8 mouse cellular contexts compared by ENCODE assay signal in the genomic region with DNA sequence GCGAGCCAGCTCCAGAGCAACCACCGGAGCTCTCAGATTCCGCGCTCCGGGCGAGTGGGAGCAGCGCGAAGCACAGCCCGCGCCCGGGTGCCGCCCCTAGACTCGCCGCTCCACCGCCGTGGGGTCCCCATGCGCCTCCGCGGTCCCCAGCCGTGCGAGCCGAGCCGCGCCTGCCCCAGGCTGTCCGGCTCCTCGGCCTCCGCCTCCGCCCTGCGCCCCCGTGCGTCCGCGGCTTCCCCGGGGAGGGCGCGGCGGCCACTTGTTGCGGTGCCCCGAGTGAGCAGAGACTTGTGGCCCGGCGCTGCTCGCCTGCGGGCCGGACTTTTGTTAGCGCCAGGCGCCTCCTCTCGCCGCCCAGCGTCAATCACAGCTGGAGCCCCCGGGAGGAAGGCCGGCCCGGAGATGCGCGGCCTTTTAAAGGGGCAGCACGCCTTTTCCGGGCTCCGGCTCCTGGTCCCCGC. TPM values are rescaled to one million over a fixed set of nuclear protein-coding genes. Genes with fewer than 3 reads are reported as not detected.
A peak's percentile ranks its signal among the peaks of the same experiment; 100 is the strongest.
DNase-seq lines count a peak whose midpoint lies in the region; ATAC-seq and TF ChIP-seq lines count a peak whose summit lies in the region.

A gene (minus strand): TSS at position 330 of the 461 bp plus-strand sequence.

- H3K27ac ChIP-seq in hindbrain, postnatal 0 days: peak within 1 kb of the TSS; percentile 78
- H3K27ac ChIP-seq in midbrain, embryonic 10.5 days (replicated peaks): peak within 1 kb of the TSS; percentile 95
- H3K27ac ChIP-seq in small intestine, adult 2 months (ENCODE audit: insufficient read depth, low read depth, low read length): peak within 1 kb of the TSS; percentile 23

- peaks cover 8% of the 10 kb centered on the region; the same call in 1 of the 2 replicates for H3K4me1 ChIP-seq in hindbrain, postnatal 0 days (ENCODE audit: insufficient read depth, low read length)
- peaks cover 31% of the 10 kb centered on the region for H3K4me1 ChIP-seq in midbrain, embryonic 10.5 days
- no peaks in the 10 kb centered on the region for H3K4me1 ChIP-seq in small intestine, adult 2 months (ENCODE audit: control insufficient read depth, insufficient read depth, insufficient read length, low read length)

- no peaks in the 10 kb centered on the region for H3K27me3 ChIP-seq in hindbrain, postnatal 0 days (ENCODE audit: insufficient read depth, low read length)
- H3K27me3 ChIP-seq in midbrain, embryonic 10.5 days (ENCODE audit: low read depth, poor library complexity, severe bottlenecking): peaks cover 7% of the 10 kb centered on the region
- H3K27me3 ChIP-seq in small intestine, adult 2 months (ENCODE audit: control insufficient read depth, insufficient read depth, low read length): no peaks in the 10 kb centered on the region

- TF ChIP-seq CTCF in hindbrain, postnatal 0 days (IDR thresholded peaks at IDR 0.05; ENCODE audit: low read depth): peak; percentile 18
- TF ChIP-seq CTCF in small intestine, adult 2 months (IDR thresholded peaks at IDR 0.05; ENCODE audit: extremely low read depth, insufficient read length, insufficient replicate concordance, low read depth, low read length): no peak

- H3K9ac ChIP-seq in hindbrain, postnatal 0 days (replicated peaks; ENCODE audit: low read length): peak within 1 kb of the TSS; percentile 76

- WGBS in hindbrain, postnatal 0 days: under 1% methylated on average over 47 of the region's 58 CpGs
- WGBS in midbrain, embryonic 10.5 days: under 1% methylated on average over 58 of the region's 58 CpGs
- WGBS in small intestine, adult 2 months: under 1% methylated on average over 45 of the region's 58 CpGs

- peak; percentile 92 for ATAC-seq in hindbrain, postnatal 0 days

- no peaks in the 10 kb centered on the region for H3K36me3 ChIP-seq in hindbrain, postnatal 0 days (ENCODE audit: insufficient read depth, low read length)
- no peaks in the 10 kb centered on the region for H3K36me3 ChIP-seq in midbrain, embryonic 10.5 days
- H3K36me3 ChIP-seq in small intestine, adult 2 months (ENCODE audit: control insufficient read depth, insufficient read depth, low read length): no peaks in the 10 kb centered on the region

- peak; percentile 48; the same call in 1 of the 2 replicates for TF ChIP-seq POLR2A in small intestine, adult 2 months (IDR thresholded peaks at IDR 0.05; ENCODE audit: low read depth, low read length)

- H3K9me3 ChIP-seq in hindbrain, postnatal 0 days (ENCODE audit: low read length): no peaks in the 10 kb centered on the region
- no peaks in the 10 kb centered on the region for H3K9me3 ChIP-seq in midbrain, embryonic 10.5 days (replicated peaks)

- H3K4me2 ChIP-seq in hindbrain, postnatal 0 days (ENCODE audit: low read depth, low read length): peak within 1 kb of the TSS; percentile 92

- DNase-seq in adrenal gland, postnatal 14 days: peak; percentile 93
- peak; percentile 85 for DNase-seq in embryo, embryonic 10 days (ENCODE audit: low spot score)
- peak; percentile 86 for DNase-seq in gastrocnemius, postnatal 14 days
- DNase-seq in hindbrain, postnatal 0 days (ENCODE audit: low spot score): peak; percentile 88
- peak; percentile 58 to 66 for DNase-seq in left cerebral cortex, postnatal 25 days (ENCODE audit: low spot score in 2 of 2)
- peak; percentile 89 for DNase-seq in midbrain, embryonic 10.5 days (ENCODE audit: low spot score)
- no peak for DNase-seq in natural killer cell, adult 2 months (ENCODE audit: low spot score in 2 of 2)

- peak within 1 kb of the TSS; percentile 96 for H3K4me3 ChIP-seq in hindbrain, postnatal 0 days (ENCODE audit: low read length)
- H3K4me3 ChIP-seq in midbrain, embryonic 10.5 days: peak within 1 kb of the TSS; percentile 89
- H3K4me3 ChIP-seq in small intestine, adult 2 months (ENCODE audit: low read depth, low read length): peak within 1 kb of the TSS; percentile 73

- intact Hi-C loops in gastrocnemius, postnatal 14 days (cut with DNase I; ENCODE audit: low total_unique reads): loop anchor here (10.0 kb wide), 1 partner anchor 270 kb away; no protein-coding TSS in a partner anchor
- intact Hi-C loops in left cerebral cortex, postnatal 25 days (cut with DNase I): no loop called here

RNA-seq across cellular contexts. Expression of the gene that starts here (rescaled TPM):
- 9.9 and 11.2 TPM in 2 replicates for total RNA-seq in adrenal gland, postnatal 14 days (2021)
- 1 to 10 TPM; 2.5 to 3.5 TPM for total RNA-seq in gastrocnemius, postnatal 14 days (2021)
- total RNA-seq in hindbrain, postnatal 0 days (2014; rRNA removed): 11.8 and 13.6 TPM in 2 replicates
- 4.6 and 4.8 TPM in 2 replicates for polyA plus RNA-seq in hindbrain, postnatal 0 days (2015; fragmentation: Nextera tagmentation; extraction: Ambion mirVana)
- total RNA-seq in left cerebral cortex, postnatal 25 days (2021): 1 to 10 TPM; 2.1 to 2.6 TPM
- polyA plus RNA-seq in midbrain, embryonic 10.5 days (2016; fragmentation: Nextera tagmentation; extraction: Ambion mirVana): 11.6 and 12.9 TPM in 2 replicates
- polyA plus RNA-seq in small intestine, adult 2 months (2012; rRNA removed): 0.94 and 1.2 TPM in 2 replicates

Comparison
In these comparisons a context has a peak if more than half of its experiments do, and no peak if none do; other contexts are left out.
1. DNase-seq: peak in adrenal gland, postnatal 14 days (single experiment), embryo, embryonic 10 days (single experiment), gastrocnemius, postnatal 14 days (single experiment), hindbrain, postnatal 0 days (single experiment), left cerebral cortex, postnatal 25 days (2 of 2) and midbrain, embryonic 10.5 days (single experiment); none in natural killer cell, adult 2 months (0 of 2).
2. H3K27ac ChIP-seq: peak in every context shown above with its lines; median percentile 95 in midbrain, embryonic 10.5 days; 78 in hindbrain, postnatal 0 days; 23 in small intestine, adult 2 months.
3. Peak in every context shown above with its lines, with median percentiles within 50 percentile points of each other: H3K4me3 ChIP-seq.